ENCODE assay signal across 19 mouse cellular contexts in the genomic region with DNA sequence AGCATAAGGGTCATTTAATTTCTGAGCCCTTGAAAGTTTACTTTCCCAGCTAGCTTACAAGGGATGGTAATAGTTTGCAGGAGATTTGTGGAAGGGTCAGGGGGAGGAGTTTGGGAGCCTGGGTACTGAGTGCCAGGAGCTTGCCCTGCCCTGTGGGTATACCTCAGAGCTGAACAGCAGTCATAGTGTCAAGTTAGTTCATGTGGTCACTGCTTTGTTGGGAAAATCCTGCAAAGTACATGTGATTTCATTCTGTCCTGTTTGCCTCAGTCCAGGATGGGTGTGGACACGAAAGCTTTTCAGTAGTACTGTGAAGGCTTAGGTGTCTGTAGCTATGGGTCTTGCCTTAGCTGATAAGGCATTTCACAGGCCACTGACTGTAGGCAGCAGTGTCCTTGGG.
DNase-seq lines count a peak whose midpoint lies in the region; ATAC-seq and TF ChIP-seq lines count a peak whose summit lies in the region.
"Had no signal": no experiment of that assay in that cellular context is flagged by ENCODE, and none has a peak within 500 bp of the region (broad histone marks: within the 10 kb centered on the region; RNA-seq: fewer than 3 reads in every experiment).

No protein-coding gene starts in this region.

- no peak for TF ChIP-seq CTCF in heart, adult 2 months (IDR thresholded peaks at IDR 0.05)
- no peak for TF ChIP-seq CTCF in liver, adult 2 months (IDR thresholded peaks at IDR 0.05; ENCODE audit: low read depth, low read length)

- H3K27ac ChIP-seq in heart, adult 2 months: peak overlapping the region; percentile 67
- H3K27ac ChIP-seq in heart, embryonic 12.5 days (ENCODE audit: poor library complexity, severe bottlenecking): no peak overlapping the region
- no peak overlapping the region for H3K27ac ChIP-seq in liver, adult 2 months (replicated peaks; ENCODE audit: insufficient read depth, low read depth, low read length)
- no peak overlapping the region for H3K27ac ChIP-seq in liver, embryonic 11.5 days (ENCODE audit: low read depth, low read length)
- peak overlapping the region; percentile 86 for H3K27ac ChIP-seq in midbrain, embryonic 12.5 days (replicated peaks)
- H3K27ac ChIP-seq in midbrain, embryonic 16.5 days (ENCODE audit: low read length): no peak overlapping the region
- peak overlapping the region; percentile 87; the same call in 1 of the 2 replicates for H3K27ac ChIP-seq in midbrain, embryonic 14.5 days (replicated peaks; ENCODE audit: low read depth, low read length)
- H3K27ac ChIP-seq: limb, embryonic 12.5 days had no signal

- no peaks in the 10 kb centered on the region for H3K27me3 ChIP-seq in heart, adult 2 months (ENCODE audit: control insufficient read depth, insufficient read depth, low read length)
- no peaks in the 10 kb centered on the region for H3K27me3 ChIP-seq in heart, embryonic 12.5 days (replicated peaks)
- H3K27me3 ChIP-seq in liver, adult 2 months (ENCODE audit: control insufficient read depth, insufficient read depth, low read length): no peaks in the 10 kb centered on the region
- H3K27me3 ChIP-seq in liver, embryonic 11.5 days (replicated peaks; ENCODE audit: control insufficient read depth, insufficient read depth, low read length): no peaks in the 10 kb centered on the region
- no peaks in the 10 kb centered on the region for H3K27me3 ChIP-seq in midbrain, embryonic 12.5 days
- no peaks in the 10 kb centered on the region for H3K27me3 ChIP-seq in midbrain, embryonic 16.5 days (ENCODE audit: control insufficient read depth, insufficient read depth, low read depth, low read length)
- H3K27me3 ChIP-seq in midbrain, embryonic 14.5 days (ENCODE audit: control insufficient read depth, insufficient read depth, low read length): no peaks in the 10 kb centered on the region
- H3K27me3 ChIP-seq: limb, embryonic 12.5 days; megakaryocyte, embryonic 14.5 days; stomach, embryonic 15.5 days had no signal

- DNase-seq in heart, adult 2 months: peak in 1 of 2 experiments; percentile 20
- peak; percentile 53 for DNase-seq in liver, adult 2 months (ENCODE audit: extremely low read depth, low read depth, low spot score)
- DNase-seq in liver, embryonic 11.5 days (ENCODE audit: low spot score): no peak
- DNase-seq in midbrain, embryonic 14.5 days: no peak
- DNase-seq in retina, embryonic 14.5 days (ENCODE audit: low spot score): no peak
- DNase-seq: adrenal gland, postnatal 14 days; B cell, adult 2 months; cerebellum, adult 18-20 months; cerebellum, postnatal 36 days; forebrain, postnatal 0 days; layer of hippocampus, adult 9-11 months; right cerebral cortex, postnatal 14 days; thymus, postnatal 25 days had no signal

- intact Hi-C loops in heart, adult 2 months (cut with DNase I): no loop called here

- no peak for ATAC-seq in heart, embryonic 12.5 days (ENCODE audit: insufficient number of reproducible peaks, low FRiP score)
- no peak for ATAC-seq in liver, embryonic 11.5 days (replicated peaks; ENCODE audit: low FRiP score)
- no peak; the same call in 1 of the 2 replicates for ATAC-seq in midbrain, embryonic 12.5 days (ENCODE audit: low FRiP score, low read depth)
- no peak for ATAC-seq in midbrain, embryonic 16.5 days
- ATAC-seq in midbrain, embryonic 14.5 days (ENCODE audit: low FRiP score, low TSS enrichment): no peak

- no peak overlapping the region for H3K4me2 ChIP-seq in heart, embryonic 12.5 days
- H3K4me2 ChIP-seq in liver, embryonic 11.5 days: no peak overlapping the region
- H3K4me2 ChIP-seq in midbrain, embryonic 12.5 days (replicated peaks): no peak overlapping the region
- no peak overlapping the region for H3K4me2 ChIP-seq in midbrain, embryonic 16.5 days (ENCODE audit: low read length)
- H3K4me2 ChIP-seq in midbrain, embryonic 14.5 days (ENCODE audit: low read length): no peak overlapping the region
- H3K4me2 ChIP-seq: limb, embryonic 12.5 days; stomach, embryonic 15.5 days had no signal

- H3K4me1 ChIP-seq in heart, adult 2 months (ENCODE audit: control insufficient read depth, insufficient read depth, low read length): peaks cover 16% of the 10 kb centered on the region
- peaks cover 17% of the 10 kb centered on the region for H3K4me1 ChIP-seq in heart, embryonic 12.5 days (replicated peaks)
- peaks cover 5% of the 10 kb centered on the region; the same call in 1 of the 2 replicates for H3K4me1 ChIP-seq in liver, adult 2 months (ENCODE audit: control insufficient read depth, insufficient read depth, low read length)
- H3K4me1 ChIP-seq in liver, embryonic 11.5 days (replicated peaks; ENCODE audit: control insufficient read depth, insufficient read depth, low read length): peaks cover 8% of the 10 kb centered on the region; the same call in 1 of the 2 replicates
- H3K4me1 ChIP-seq in midbrain, embryonic 12.5 days: peaks cover 26% of the 10 kb centered on the region
- peaks cover 11% of the 10 kb centered on the region for H3K4me1 ChIP-seq in midbrain, embryonic 16.5 days (ENCODE audit: control insufficient read depth, insufficient read depth, low read length)
- H3K4me1 ChIP-seq in midbrain, embryonic 14.5 days (ENCODE audit: control insufficient read depth, insufficient read depth, low read length): peaks cover 16% of the 10 kb centered on the region
- H3K4me1 ChIP-seq: stomach, embryonic 15.5 days had no signal

- no peak for TF ChIP-seq EP300 in heart, adult 2 months (IDR thresholded peaks at IDR 0.05; ENCODE audit: insufficient read depth, low read depth, low read length)

- WGBS in heart, adult 2 months: 63% methylated on average over 1 of the region's 1 CpGs
- 76% methylated on average over 1 of the region's 1 CpGs for WGBS in heart, embryonic 12.5 days
- WGBS in liver, adult 2 months: 39% methylated on average over 1 of the region's 1 CpGs
- 91% methylated on average over 1 of the region's 1 CpGs for WGBS in liver, embryonic 11.5 days
- 88% methylated on average over 1 of the region's 1 CpGs for WGBS in midbrain, embryonic 12.5 days
- WGBS in midbrain, embryonic 16.5 days: 87% methylated on average over 1 of the region's 1 CpGs
- WGBS in midbrain, embryonic 14.5 days: 78% methylated on average over 1 of the region's 1 CpGs

- H3K4me3 ChIP-seq in heart, adult 2 months: no peak overlapping the region
- no peak overlapping the region for H3K4me3 ChIP-seq in heart, embryonic 12.5 days
- H3K4me3 ChIP-seq in liver, adult 2 months (ENCODE audit: insufficient read depth, low read depth, low read length): no peak overlapping the region
- H3K4me3 ChIP-seq in liver, embryonic 11.5 days (ENCODE audit: low read depth, low read length): no peak overlapping the region
- H3K4me3 ChIP-seq in midbrain, embryonic 12.5 days: no peak overlapping the region
- H3K4me3 ChIP-seq in midbrain, embryonic 16.5 days (ENCODE audit: low read depth, low read length): no peak overlapping the region
- no peak overlapping the region for H3K4me3 ChIP-seq in midbrain, embryonic 14.5 days (replicated peaks; ENCODE audit: low read depth, low read length)
- H3K4me3 ChIP-seq: limb, embryonic 12.5 days; megakaryocyte, embryonic 14.5 days; stomach, embryonic 15.5 days had no signal

- no peaks in the 10 kb centered on the region for H3K79me2 ChIP-seq in heart, adult 2 months (replicated peaks; ENCODE audit: control insufficient read depth, insufficient read depth, low read length)
- H3K79me2 ChIP-seq in liver, adult 2 months (ENCODE audit: control insufficient read depth, insufficient read depth, low read length): no peaks in the 10 kb centered on the region

- no peaks in the 10 kb centered on the region; the same call in none of the 2 replicates for H3K36me3 ChIP-seq in heart, adult 2 months (ENCODE audit: control insufficient read depth, insufficient read depth, low read length)
- peaks cover 24% of the 10 kb centered on the region for H3K36me3 ChIP-seq in heart, embryonic 12.5 days
- no peaks in the 10 kb centered on the region for H3K36me3 ChIP-seq in liver, adult 2 months (ENCODE audit: control insufficient read depth, insufficient read depth, low read length)
- H3K36me3 ChIP-seq in liver, embryonic 11.5 days (ENCODE audit: control insufficient read depth, insufficient read depth, low read length): 0 out of 2 replicates have a peak, but pooled peaks cover 3% of the 10 kb centered on the region
- H3K36me3 ChIP-seq in midbrain, embryonic 12.5 days: 0 out of 2 replicates have a peak, but pooled peaks cover 4% of the 10 kb centered on the region
- H3K36me3 ChIP-seq in midbrain, embryonic 16.5 days (ENCODE audit: control insufficient read depth, insufficient read depth, low read length): 0 out of 2 replicates have a peak, but pooled peaks cover 2% of the 10 kb centered on the region
- no peaks in the 10 kb centered on the region for H3K36me3 ChIP-seq in midbrain, embryonic 14.5 days (ENCODE audit: control insufficient read depth, insufficient read depth, low read length)

- H3K9me3 ChIP-seq in heart, embryonic 12.5 days (replicated peaks): no peaks in the 10 kb centered on the region
- no peaks in the 10 kb centered on the region for H3K9me3 ChIP-seq in liver, embryonic 11.5 days (ENCODE audit: control insufficient read depth, low read length)
- no peaks in the 10 kb centered on the region for H3K9me3 ChIP-seq in midbrain, embryonic 12.5 days
- H3K9me3 ChIP-seq in midbrain, embryonic 16.5 days (replicated peaks; ENCODE audit: control insufficient read depth, low read length, poor library complexity, severe bottlenecking): no peaks in the 10 kb centered on the region
- H3K9me3 ChIP-seq in midbrain, embryonic 14.5 days (ENCODE audit: control insufficient read depth, low read length): no peaks in the 10 kb centered on the region
- H3K9me3 ChIP-seq: limb, embryonic 12.5 days; megakaryocyte, embryonic 14.5 days; stomach, embryonic 15.5 days had no signal

- H3K9ac ChIP-seq in heart, adult 2 months (ENCODE audit: low read depth, low read length): no peak overlapping the region
- H3K9ac ChIP-seq in heart, embryonic 12.5 days: no peak overlapping the region
- no peak overlapping the region for H3K9ac ChIP-seq in liver, adult 2 months (ENCODE audit: low read depth, low read length)
- no peak overlapping the region for H3K9ac ChIP-seq in liver, embryonic 11.5 days (ENCODE audit: low read depth, low read length)
- H3K9ac ChIP-seq in midbrain, embryonic 12.5 days (replicated peaks): no peak overlapping the region
- no peak overlapping the region for H3K9ac ChIP-seq in midbrain, embryonic 16.5 days (ENCODE audit: low read depth, low read length)
- H3K9ac ChIP-seq in midbrain, embryonic 14.5 days (replicated peaks; ENCODE audit: low read length): no peak overlapping the region
- H3K9ac ChIP-seq: forebrain, postnatal 0 days; limb, embryonic 12.5 days; stomach, embryonic 15.5 days had no signal

- TF ChIP-seq POLR2A in heart, adult 2 months (IDR thresholded peaks at IDR 0.05; ENCODE audit: insufficient read depth, low read depth, low read length): no peak
- no peak for TF ChIP-seq POLR2A in liver, adult 2 months (IDR thresholded peaks at IDR 0.05; ENCODE audit: extremely low read depth, insufficient read depth, low read length)

Comparison
In these comparisons a context has a peak if more than half of its experiments do, and no peak if none do; other contexts are left out.
1. H3K27ac ChIP-seq: peak in heart, adult 2 months (single experiment), midbrain, embryonic 12.5 days (single experiment) and midbrain, embryonic 14.5 days (single experiment); none in heart, embryonic 12.5 days (single experiment), liver, adult 2 months (single experiment), liver, embryonic 11.5 days (single experiment) and midbrain, embryonic 16.5 days (single experiment).